Mouse (Mus musculus) small intestine, adult 2 months (tissue): Measurements from ENCODE around the gene Golph3. TPM values are rescaled to one million over a fixed set of nuclear protein-coding genes. Genes with fewer than 3 reads are reported as not detected.

Experiments
- H3K27ac ChIP-seq: fragments of 200-500 bp; 2 replicates; pipeline ENCODE4 v1.5.1; 2012; ENCODE audit warnings: low read depth, low read length, control low read depth, inconsistent platforms; ENCODE audit not compliant: insufficient read depth
- H3K27me3 ChIP-seq: fragments of 200-500 bp; 2 replicates; pipeline ENCODE4 v1.6.1; 2012; ENCODE audit warnings: mild to moderate bottlenecking, moderate library complexity, low read length, inconsistent platforms; ENCODE audit not compliant: control insufficient read depth, insufficient read depth
- H3K36me3 ChIP-seq: fragments of 200-500 bp; 2 replicates; pipeline ENCODE4 v1.6.1; 2012; ENCODE audit warnings: mild to moderate bottlenecking, low read length, control low read depth, inconsistent platforms; ENCODE audit not compliant: control insufficient read depth, insufficient read depth
- H3K4me1 ChIP-seq: fragments of 200-500 bp; 2 replicates; pipeline ENCODE4 v1.6.1; 2012; ENCODE audit warnings: low read length, inconsistent platforms, mixed read lengths; ENCODE audit not compliant: control insufficient read depth, insufficient read depth, insufficient read length
- H3K4me3 ChIP-seq: fragments of 200-500 bp; 2 replicates; pipeline ENCODE4 v1.5.1; 2012; ENCODE audit warnings: low read depth, mild to moderate bottlenecking, control low read depth, inconsistent platforms, low read length, moderate library complexity
- CTCF ChIP-seq: fragments of 200-500 bp; IDR thresholded peaks from 2 replicates; pipeline ENCODE4 v1.5.1; 2012; ENCODE audit warnings: low read depth, mild to moderate bottlenecking, control low read depth, inconsistent platforms, low read length, moderate library complexity, mixed read lengths; ENCODE audit not compliant: insufficient replicate concordance, insufficient read length; ENCODE audit errors: extremely low read depth
- POLR2A ChIP-seq: fragments of 200-500 bp; IDR thresholded peaks from 2 replicates; pipeline ENCODE4 v1.6.1; 2012; ENCODE audit warnings: low read depth, mild to moderate bottlenecking, control low read depth, inconsistent platforms, low read length, moderate library complexity
- WGBS: fragments of 180-500 bp; shearing (Covaris S2); methylation state at CpG from one replicate; pipeline ENCODE4 v1.1.7; 2018; 5-methylcytosine and 5-hydroxymethylcytosine counted together
- polyA plus RNA-seq: library from polyadenylated mRNA; depleted of rRNA; stranded (reverse); fragments of >200 nt; gene quantifications from 2 replicates; pipeline ENCODE4 v1.2.3, GENCODE M21; 2012; rRNA removed

Gene Golph3
- polyA plus RNA-seq, 1 experiment, result 103 TPM

GRCm38 (mm10) chr15:12380057-12380456 is 58.8 kb downstream of the Golph3 start:
- H3K4me3 ChIP-seq, result no peak overlapping the region
- H3K27me3 ChIP-seq, result no peaks in the 10 kb centered on the region
- TF ChIP-seq POLR2A (no peak), CTCF (no peak)
- H3K4me1 ChIP-seq, result peaks cover 4% of the 10 kb centered on the region; the same call in 1 of the 2 replicates
- no peaks in the 10 kb centered on the region for H3K36me3 ChIP-seq
- WGBS, result 96% methylated on average over 3 of the region's 3 CpGs
- no peak overlapping the region for H3K27ac ChIP-seq

DNA sequence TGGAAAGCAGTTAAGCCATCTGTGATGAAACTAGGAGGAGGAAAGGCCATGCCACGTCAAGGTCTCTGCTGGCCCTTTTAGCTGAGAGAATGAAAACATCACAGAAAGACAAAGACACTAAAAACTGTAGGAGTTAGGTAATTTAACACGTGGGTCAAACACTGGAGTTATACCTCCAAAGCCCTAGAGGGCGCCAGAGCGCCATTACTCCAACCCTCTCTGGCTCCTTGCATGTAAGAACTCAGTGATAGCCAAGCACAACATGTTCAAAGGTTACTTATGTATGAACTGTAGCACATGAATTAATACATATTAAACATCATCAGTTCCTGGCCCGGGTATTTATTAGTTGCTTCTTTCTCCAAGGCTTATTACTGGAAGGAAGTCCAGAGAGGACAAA is 59.3 kb downstream of the Golph3 start:
- WGBS, result 39% methylated on average over 5 of the region's 5 CpGs
- no peaks in the 10 kb centered on the region for H3K27me3 ChIP-seq
- H3K27ac ChIP-seq, result no peak overlapping the region
- H3K4me3 ChIP-seq, result no peak overlapping the region
- H3K4me1 ChIP-seq, result no peaks in the 10 kb centered on the region
- TF ChIP-seq POLR2A (no peak), CTCF (peak; percentile 73; the same call in 1 of the 2 replicates)
- no peaks in the 10 kb centered on the region for H3K36me3 ChIP-seq

GRCm38 (mm10) chr15:12384679-12385078 is 63.4 kb downstream of the Golph3 start:
- H3K4me1 ChIP-seq, result no peaks in the 10 kb centered on the region
- 78% methylated on average over 13 of the region's 13 CpGs for WGBS
- no peak overlapping the region for H3K27ac ChIP-seq
- H3K36me3 ChIP-seq, result no peaks in the 10 kb centered on the region
- H3K4me3 ChIP-seq, result no peak overlapping the region
- no peaks in the 10 kb centered on the region for H3K27me3 ChIP-seq
- no peak for TF ChIP-seq CTCF
- TF ChIP-seq POLR2A, result no peak

DNA sequence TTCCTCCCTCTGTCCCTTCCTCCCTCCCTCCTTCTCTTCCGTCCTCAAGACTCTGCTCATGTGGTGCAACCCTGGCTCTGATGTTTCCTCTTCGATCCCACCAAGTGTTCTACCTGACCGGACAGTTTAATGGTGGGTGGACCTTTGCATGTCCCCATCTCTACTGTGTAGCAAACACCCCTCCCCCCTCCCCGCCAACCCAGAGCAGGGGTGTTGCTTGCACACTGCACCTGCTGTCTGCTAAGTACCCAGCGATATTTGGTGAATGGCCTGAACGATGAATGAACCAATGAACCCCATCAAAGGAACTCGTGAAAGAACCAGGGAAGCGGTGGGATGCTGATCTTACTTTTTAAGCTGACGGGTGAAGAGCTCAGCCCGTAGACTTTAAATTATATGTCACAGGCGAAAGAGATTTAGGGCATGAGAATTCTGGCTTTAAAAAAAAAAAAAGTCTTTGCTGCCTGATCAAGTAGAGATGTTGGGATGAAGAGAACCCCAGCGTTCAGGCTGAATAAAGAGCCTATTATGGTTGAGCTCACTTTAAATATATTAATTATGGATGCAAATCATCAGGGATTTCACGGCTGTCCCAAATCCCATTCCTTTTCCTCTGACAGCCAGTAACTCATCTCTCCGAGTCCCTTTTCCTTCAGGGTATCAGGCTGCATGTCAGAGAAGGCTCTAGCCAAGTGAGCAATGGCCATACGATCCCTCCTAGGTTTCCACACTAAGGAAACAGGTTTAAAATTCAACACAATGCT is 67.7 kb downstream of the Golph3 start:
- no peaks in the 10 kb centered on the region for H3K27me3 ChIP-seq
- TF ChIP-seq POLR2A (no peak), CTCF (no peak)
- no peaks in the 10 kb centered on the region for H3K36me3 ChIP-seq
- no peak overlapping the region for H3K4me3 ChIP-seq
- WGBS, result 88% methylated on average over 15 of the region's 15 CpGs
- H3K27ac ChIP-seq, result no peak overlapping the region
- H3K4me1 ChIP-seq, result no peaks in the 10 kb centered on the region

DNA sequence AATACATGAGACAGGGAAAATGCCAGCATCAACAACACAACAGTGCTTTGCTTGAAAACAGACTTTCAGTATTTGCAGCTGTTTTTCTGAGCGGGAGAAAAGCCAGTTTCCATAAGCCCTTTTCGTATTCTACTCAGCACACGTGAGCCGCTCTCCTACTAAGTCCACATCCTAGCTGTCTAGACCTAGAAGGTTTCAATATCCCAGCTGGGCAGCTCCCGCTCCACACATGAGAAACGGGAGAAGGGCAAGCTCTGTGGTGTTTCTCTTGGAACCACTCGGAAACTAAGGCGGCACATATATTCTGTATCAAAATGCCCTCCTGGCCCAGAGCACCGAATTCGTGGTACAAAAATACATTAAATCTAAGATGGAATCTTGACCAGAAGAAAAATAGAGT is 73.5 kb downstream of the Golph3 start:
- TF ChIP-seq CTCF (no peak), POLR2A (no peak)
- 92% methylated on average over 10 of the region's 10 CpGs for WGBS
- no peak overlapping the region for H3K27ac ChIP-seq

DNA sequence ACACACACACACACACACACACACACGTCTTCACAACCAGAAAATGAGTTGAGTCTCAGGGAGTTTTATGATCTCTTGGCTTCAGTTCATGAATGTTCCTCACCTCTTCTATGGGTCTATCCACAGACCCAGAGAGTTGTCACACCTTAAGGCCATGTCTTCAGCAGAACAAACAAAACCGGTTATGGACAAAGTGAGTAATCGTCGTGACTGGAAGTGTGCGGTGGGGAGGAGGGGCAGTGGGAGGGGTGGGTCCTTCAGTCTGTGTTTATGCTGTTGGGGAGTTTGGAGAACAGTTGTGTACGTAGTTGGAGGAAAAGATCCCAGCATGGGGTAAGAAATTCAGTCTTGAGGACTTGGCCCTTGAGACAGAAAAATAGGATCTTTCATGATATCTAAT is 75.8 kb downstream of the Golph3 start:
- TF ChIP-seq POLR2A, result no peak
- TF ChIP-seq CTCF, result no peak
- Histone ChIP-seq H3K36me3 (no peaks in the 10 kb centered on the region), H3K4me3 (no peak overlapping the region), H3K27ac (no peak overlapping the region), H3K4me1 (no peaks in the 10 kb centered on the region), H3K27me3 (no peaks in the 10 kb centered on the region)
- 30% methylated on average over 6 of the region's 6 CpGs for WGBS

More for the DNA sequence above, 73.5 kb downstream of the Golph3 start:
- Histone ChIP-seq H3K27me3 (no peaks in the 10 kb centered on the region), H3K36me3 (no peaks in the 10 kb centered on the region), H3K4me3 (no peak overlapping the region), H3K4me1 (no peaks in the 10 kb centered on the region)

Other genes with a start within 250 kb of the Golph3 start
- gene Zfr, start 203.6 kb upstream of the Golph3 start, polyA plus RNA-seq, result 93.8 and 145 TPM in 2 replicates
- gene Mtmr12, start 116.4 kb upstream of the Golph3 start, polyA plus RNA-seq, result 11.7 and 24.7 TPM in 2 replicates
- gene 1810049J17Rik, start 449 bp downstream of the Golph3 start, polyA plus RNA-seq, result not detected in 2 replicates